Mouse (Mus musculus): ENCODE measurements around the gene 6430628N08Rik.

The 6430628N08Rik gene

DNA sequence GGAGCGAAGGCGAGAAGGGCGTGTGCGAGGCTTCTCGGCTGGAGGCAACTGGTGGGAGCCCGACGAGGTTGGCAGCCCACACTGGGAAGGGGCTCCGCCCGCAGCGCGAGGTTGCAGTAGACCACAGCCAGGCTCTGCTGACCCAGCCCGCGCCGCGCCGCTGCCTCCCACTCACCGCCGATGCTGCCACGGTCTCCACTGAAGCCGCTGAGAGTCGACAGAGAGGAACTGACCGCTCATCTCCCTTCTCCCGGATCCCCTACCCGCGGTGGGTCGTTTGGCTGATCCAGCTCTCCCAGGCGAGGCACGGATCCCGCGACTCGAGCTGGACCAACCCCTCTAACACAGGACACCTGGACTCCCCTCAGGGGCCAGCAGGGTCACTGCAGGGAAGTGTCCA, at the start of gene 6430628N08Rik:
TSS of gene 6430628N08Rik (plus strand) at position 113 of the 400 bp plus-strand sequence.
- no peak for DNase-seq (ENCODE audit: low spot score in 2 of 2)

DNA sequence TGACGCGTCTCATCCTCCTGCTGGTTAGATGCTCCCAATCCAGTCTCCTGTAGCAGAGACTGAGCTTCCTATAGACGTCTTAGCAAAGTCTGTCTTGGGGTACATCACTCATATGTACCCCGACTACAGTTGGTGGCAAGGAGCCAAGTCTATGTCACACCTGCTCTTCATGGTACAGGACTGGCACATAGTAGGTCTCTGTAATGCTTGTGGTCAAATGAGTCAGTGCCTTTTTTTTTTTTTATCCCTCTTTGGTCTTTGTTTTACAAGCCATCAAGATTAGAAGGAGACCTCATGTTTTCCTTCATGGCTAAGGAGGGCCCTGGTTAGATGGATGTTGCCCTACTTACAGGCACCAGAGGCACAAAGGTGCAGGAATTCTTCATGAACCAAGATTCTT, 49.6 kb upstream of the 6430628N08Rik start:
- no peak for DNase-seq (ENCODE audit: low spot score in 2 of 2)

DNA sequence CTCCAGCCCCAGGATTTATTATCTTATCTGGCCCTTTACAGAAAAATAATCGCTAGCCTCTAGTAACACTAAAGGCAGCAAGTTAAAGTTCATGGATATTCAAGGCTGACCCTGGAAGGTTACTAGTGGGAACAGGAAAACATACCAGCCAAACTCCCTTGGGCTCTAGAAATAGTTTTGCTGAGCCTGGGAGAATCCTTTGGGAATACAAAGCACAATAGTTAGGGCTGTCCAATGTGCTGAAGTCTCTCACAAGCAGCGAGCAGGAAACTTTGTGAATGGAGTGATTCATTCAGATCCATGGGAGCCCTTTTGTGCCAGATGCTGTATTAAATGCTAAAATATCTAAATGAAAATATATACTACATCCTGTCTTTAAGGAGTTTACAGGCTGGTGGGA, 43.8 kb upstream of the 6430628N08Rik start:
- DNase-seq (ENCODE audit: low spot score in 2 of 2), result no peak

DNA sequence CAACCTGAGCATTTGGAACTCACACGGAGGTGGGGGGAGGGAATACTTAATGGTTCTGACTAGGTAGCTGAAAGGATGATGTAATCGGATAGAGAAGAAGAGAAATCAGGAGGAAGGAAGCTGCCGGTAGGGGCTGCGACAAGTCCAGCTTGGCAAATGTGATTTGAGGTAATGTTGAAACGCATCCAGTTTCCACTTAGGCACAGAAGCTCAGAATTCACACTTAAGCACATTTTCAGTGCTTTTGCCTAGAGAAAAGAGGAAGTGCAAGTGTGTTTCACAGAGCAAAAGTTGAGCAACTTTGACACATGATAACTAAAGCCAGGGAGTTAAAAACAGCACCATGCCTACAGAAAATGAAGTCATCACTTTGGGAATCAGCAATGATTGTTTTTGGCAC, 43.1 kb upstream of the 6430628N08Rik start:
- peak in 1 of 2 experiments; percentile 47 for DNase-seq (ENCODE audit: low spot score in 2 of 2)

- DNase-seq (ENCODE audit: low spot score in 2 of 2), result no peak
Measured at GRCm38 (mm10) chr4:115848083-115848482, 42.4 kb upstream of the 6430628N08Rik start.

DNA sequence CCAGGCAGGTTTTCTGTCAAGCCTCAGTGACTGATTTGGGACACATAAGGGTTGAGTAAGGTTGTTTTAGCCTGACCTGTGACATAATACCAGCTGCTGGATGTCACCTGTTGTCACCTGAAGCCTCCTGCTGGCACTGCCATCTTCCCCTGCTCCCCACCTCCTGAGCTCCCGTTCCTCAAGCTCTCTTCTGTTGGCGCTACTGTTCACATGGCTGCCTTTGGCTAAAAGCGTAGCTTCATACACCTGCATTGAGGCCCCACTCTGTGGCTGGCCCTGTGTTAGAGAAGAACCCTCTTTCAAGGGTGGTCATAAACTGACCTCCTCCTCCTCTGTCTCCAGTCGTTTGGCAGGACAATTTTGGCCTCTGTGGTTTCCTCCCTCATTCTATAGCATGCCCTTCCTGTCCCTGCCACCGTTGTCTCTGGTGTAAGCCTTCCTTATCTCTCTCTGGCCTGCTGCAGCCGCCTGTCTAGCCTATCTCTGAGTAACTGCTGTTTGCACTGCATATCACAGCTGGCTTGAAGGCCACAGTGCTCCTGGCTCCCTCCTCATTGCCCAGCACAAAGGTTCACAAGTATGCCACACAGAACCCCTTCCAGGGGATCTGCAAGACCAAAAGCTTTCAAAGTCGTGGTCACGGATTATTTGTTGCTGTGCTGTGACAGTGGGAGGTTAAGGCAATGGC, 41.3 kb upstream of the 6430628N08Rik start:
- DNase-seq (ENCODE audit: low spot score in 2 of 2), result no peak

- DNase-seq (ENCODE audit: low spot score in 2 of 2), result no peak
Measured at GRCm38 (mm10) chr4:115850111-115850510, 40.4 kb upstream of the 6430628N08Rik start.

DNA sequence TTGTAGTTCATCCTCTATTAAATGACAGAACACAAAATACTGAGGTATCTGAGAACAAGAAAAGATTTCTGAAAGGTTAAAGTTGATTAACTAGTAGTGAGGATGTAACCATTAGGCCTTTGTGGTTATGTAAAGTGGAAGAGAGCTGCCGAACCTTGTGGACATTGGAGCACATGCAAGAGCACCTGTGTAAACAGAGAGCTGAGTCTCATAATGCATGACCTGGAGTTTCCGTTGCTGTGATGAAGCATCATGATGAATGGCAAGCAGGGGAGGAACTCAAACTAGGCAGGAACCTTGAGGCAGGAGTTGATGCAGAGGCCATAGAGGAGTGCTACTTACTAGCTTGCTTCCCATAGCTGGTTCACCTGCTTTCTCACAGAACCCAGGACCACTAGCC, 39.8 kb upstream of the 6430628N08Rik start:
- no peak for DNase-seq (ENCODE audit: low spot score in 2 of 2)

- DNase-seq (ENCODE audit: low spot score in 2 of 2), result no peak
Measured at GRCm38 (mm10) chr4:115851569-115851968, 38.9 kb upstream of the 6430628N08Rik start.

- no peak for DNase-seq (ENCODE audit: low spot score in 2 of 2)
Measured at GRCm38 (mm10) chr4:115855100-115855499, 35.4 kb upstream of the 6430628N08Rik start.

DNA sequence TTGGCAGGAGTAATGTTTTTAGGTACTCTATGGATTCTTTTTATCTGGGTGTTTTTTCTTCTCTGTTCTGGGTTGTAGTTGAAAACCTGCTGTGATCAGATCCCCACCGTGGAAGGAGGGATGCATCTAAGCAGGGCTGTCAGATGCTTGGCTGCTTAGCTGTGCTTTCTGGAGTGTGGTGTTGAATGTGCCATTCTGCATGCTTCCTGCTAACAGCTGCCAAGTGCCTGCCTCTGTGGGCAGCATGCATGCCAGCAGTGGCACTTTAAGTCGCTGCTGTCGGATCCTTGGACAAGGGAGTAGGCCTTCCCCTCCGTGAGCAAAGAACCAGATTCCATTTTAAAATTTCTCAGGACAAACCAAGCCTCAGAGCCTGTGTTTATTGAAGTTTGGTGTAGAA, 34.9 kb upstream of the 6430628N08Rik start:
- DNase-seq (ENCODE audit: low spot score in 2 of 2), result peak in 1 of 2 experiments; percentile 36

- DNase-seq (ENCODE audit: low spot score in 2 of 2), result no peak
Measured at GRCm38 (mm10) chr4:115856282-115856681, 34.2 kb upstream of the 6430628N08Rik start.

GRCm38 (mm10) chr4:115857293-115857883, 33.1 kb upstream of the 6430628N08Rik start:
- no peak for DNase-seq (ENCODE audit: low spot score in 2 of 2)

- no peak for DNase-seq (ENCODE audit: low spot score in 2 of 2)
Measured at GRCm38 (mm10) chr4:115863352-115863751, 27.1 kb upstream of the 6430628N08Rik start.

DNA sequence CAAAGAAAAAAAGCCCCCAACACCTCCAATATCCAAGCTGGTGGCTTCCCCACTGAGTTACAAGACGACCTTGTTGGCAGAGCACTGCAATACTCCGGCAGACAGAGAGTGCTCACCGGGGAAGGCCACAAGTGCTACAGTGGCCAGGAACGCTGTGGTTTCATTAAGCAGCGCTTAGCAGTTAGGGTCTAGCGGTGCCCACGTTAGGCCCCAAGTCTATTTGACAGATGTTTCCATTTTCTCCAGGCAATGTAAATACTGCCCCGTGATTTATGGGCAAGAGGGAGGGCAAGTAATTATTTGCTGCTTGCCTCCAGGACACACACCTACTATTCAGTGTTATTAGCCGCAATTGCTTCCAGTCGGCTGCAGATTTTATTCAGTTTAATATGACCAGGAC, 26.6 kb upstream of the 6430628N08Rik start:
- no peak for DNase-seq (ENCODE audit: low spot score in 2 of 2)

- no peak for DNase-seq (ENCODE audit: low spot score in 2 of 2)
Measured at GRCm38 (mm10) chr4:115869512-115870210, 20.8 kb upstream of the 6430628N08Rik start.

DNA sequence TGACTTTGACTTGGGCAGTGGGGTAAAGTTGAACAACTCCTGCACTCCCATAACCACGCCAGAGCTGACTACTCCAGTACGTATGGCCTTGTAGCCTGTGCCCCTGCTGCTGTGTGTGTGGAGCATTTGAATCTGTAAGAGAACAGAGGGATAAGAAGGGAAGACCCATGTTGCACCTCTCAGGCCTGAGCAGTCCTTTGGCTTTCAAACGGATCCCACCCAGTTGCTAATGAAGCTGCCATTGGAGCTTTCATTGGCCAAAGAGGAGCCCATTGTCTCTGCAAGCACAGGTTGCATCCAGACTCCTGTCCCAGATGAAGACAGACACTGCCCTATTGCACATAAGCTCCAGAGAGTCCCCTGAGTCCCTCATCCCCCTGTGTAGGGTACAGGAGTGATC, 17.2 kb upstream of the 6430628N08Rik start:
- DNase-seq (ENCODE audit: low spot score in 2 of 2), result no peak

GRCm38 (mm10) chr4:115878216-115878678, 12.2 kb upstream of the 6430628N08Rik start:
- DNase-seq (ENCODE audit: low spot score in 2 of 2), result no peak

DNA sequence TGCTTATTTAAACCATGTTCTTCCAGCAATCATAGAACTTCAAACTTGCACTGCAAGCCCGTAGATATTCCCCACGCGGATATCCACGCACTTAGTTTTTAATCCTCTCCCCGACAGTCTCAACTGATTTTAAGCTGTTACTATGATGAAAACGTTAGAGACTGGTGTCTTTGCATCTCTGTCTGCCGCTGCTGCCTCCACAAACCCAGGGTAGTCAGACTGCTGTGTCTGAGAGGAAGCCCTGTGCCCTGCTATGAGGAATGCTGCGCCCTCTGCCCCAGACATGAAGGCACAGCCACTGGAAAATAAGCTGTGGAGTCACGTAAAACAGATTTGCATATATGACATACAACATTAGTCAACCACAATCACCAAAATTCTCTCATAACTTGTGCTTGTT, 11.6 kb upstream of the 6430628N08Rik start:
- no peak for DNase-seq (ENCODE audit: low spot score in 2 of 2)

- DNase-seq (ENCODE audit: low spot score in 2 of 2), result no peak
Measured at GRCm38 (mm10) chr4:115881183-115881582, 9.3 kb upstream of the 6430628N08Rik start.

GRCm38 (mm10) chr4:115882195-115882594, 8.3 kb upstream of the 6430628N08Rik start:
- DNase-seq (ENCODE audit: low spot score in 2 of 2), result no peak

GRCm38 (mm10) chr4:115884022-115884421, 6.4 kb upstream of the 6430628N08Rik start, which contains the start of gene Kncn:
Gene Kncn (plus strand): TSS chr4:115884400.
- no peak for DNase-seq (ENCODE audit: low spot score in 2 of 2)

DNA sequence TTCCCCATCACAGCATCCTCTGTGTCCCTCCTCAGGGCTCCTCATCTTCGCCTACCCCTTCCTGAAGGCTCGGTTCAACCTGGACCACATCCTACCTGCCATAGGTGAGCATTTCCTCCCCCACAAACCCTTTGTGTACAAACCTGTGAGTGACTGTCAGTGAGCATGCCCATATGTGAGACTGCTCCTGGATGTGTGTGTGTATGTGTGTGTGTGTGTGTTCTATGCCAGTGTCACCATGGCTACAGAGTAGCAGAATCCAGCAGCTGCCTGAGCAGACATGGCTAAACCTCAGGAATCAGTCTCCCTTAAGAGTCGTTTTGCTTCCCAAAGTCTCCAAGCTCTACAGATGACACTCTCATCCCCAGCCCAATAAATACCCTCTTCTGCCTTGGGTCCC, 4.6 kb upstream of the 6430628N08Rik start:
- peak in 1 of 2 experiments; percentile 31 for DNase-seq (ENCODE audit: low spot score in 2 of 2)

Measured in frontal cortex, postnatal 36 days (tissue).